Mouse (Mus musculus): Measurements from ENCODE around the gene Snd1. TPM values are rescaled to one million over a fixed set of nuclear protein-coding genes. Genes with fewer than 3 reads are reported as not detected.

Gene Snd1
- polyA plus RNA-seq, 1 experiment from 2014 or later: 139 TPM

DNA sequence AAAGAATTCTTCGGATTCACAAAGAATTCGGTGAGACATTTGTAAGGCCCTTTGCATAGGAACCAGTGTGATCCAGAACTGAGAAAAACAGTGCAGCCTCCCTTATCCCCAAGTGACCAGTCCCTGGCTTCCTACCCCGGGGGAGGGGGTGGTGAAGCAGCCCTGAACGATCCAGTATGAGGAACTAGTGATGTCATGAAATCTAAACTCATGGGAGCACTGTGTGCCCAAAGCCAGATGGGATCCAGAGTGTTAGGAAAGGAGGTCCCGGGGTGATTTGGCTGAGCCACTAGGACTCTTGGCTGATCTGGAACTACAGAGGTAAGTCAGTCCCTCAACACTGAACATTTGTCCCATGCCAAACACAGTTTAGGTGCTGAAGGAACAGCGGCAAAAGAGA lies 420.8 kb downstream of the Snd1 start:
- Histone ChIP-seq H3K9ac (ENCODE audit: low read length) (no peak overlapping the region), H3K27ac (ENCODE audit: low read depth) (no peak overlapping the region), H3K27me3 (replicated peaks; ENCODE audit: control insufficient read depth, insufficient read depth, low read length) (no peaks in the 10 kb centered on the region), H3K9me3 (ENCODE audit: control insufficient read depth, low read length) (no peaks in the 10 kb centered on the region), H3K4me1 (replicated peaks; ENCODE audit: control insufficient read depth, insufficient read depth, low read length) (no peaks in the 10 kb centered on the region), H3K4me3 (ENCODE audit: low read depth, low read length) (no peak overlapping the region), H3K4me2 (ENCODE audit: low read length) (no peak overlapping the region), H3K36me3 (ENCODE audit: control insufficient read depth, insufficient read depth, low read length) (no peaks in the 10 kb centered on the region)
- ATAC-seq (replicated peaks; ENCODE audit: low FRiP score, low TSS enrichment, low read depth) (no peak), DNase-seq (ENCODE audit: low spot score) (no peak)
- 75% methylated on average over 6 of the region's 6 CpGs for WGBS

DNA sequence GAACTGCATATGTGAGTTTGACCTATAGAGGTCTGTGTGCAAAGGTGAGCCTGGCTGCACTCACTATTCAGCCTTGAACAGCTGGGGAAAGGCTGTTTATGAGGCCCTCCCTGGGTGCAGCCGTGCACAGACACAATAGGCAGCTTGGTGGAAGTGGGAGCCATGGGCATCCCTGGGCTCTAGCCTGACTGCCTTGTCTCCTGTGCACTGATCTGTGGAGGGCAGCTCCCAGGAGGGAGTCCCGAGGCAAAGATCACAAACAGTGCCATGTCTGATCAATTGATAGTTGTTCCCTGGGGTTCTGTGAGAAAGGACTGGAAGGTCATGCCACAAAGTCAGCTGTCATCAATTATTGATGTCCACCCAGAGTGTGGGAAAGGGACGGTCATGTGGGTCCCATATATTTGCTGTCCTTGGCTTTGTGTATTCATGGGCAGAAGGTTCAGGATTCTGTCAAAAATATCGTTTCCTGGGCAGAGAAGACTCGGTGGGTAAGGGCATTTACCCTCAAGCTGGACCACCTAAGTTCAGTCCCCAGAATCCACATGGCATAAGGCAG lies 421.9 kb downstream of the Snd1 start:
- no peak overlapping the region for H3K27ac ChIP-seq (ENCODE audit: low read depth)
- H3K9ac ChIP-seq (ENCODE audit: low read length): no peak overlapping the region
- no peaks in the 10 kb centered on the region for H3K4me1 ChIP-seq (replicated peaks; ENCODE audit: control insufficient read depth, insufficient read depth, low read length)
- no peaks in the 10 kb centered on the region for H3K9me3 ChIP-seq (ENCODE audit: control insufficient read depth, low read length)
- WGBS: 55% methylated on average over 5 of the region's 5 CpGs
- H3K4me2 ChIP-seq (ENCODE audit: low read length): no peak overlapping the region
- ATAC-seq (replicated peaks; ENCODE audit: low FRiP score, low TSS enrichment, low read depth) (no peak), DNase-seq (ENCODE audit: low spot score) (no peak)
- H3K27me3 ChIP-seq (replicated peaks; ENCODE audit: control insufficient read depth, insufficient read depth, low read length): no peaks in the 10 kb centered on the region
- no peaks in the 10 kb centered on the region for H3K36me3 ChIP-seq (ENCODE audit: control insufficient read depth, insufficient read depth, low read length)
- H3K4me3 ChIP-seq (ENCODE audit: low read depth, low read length): no peak overlapping the region

DNA sequence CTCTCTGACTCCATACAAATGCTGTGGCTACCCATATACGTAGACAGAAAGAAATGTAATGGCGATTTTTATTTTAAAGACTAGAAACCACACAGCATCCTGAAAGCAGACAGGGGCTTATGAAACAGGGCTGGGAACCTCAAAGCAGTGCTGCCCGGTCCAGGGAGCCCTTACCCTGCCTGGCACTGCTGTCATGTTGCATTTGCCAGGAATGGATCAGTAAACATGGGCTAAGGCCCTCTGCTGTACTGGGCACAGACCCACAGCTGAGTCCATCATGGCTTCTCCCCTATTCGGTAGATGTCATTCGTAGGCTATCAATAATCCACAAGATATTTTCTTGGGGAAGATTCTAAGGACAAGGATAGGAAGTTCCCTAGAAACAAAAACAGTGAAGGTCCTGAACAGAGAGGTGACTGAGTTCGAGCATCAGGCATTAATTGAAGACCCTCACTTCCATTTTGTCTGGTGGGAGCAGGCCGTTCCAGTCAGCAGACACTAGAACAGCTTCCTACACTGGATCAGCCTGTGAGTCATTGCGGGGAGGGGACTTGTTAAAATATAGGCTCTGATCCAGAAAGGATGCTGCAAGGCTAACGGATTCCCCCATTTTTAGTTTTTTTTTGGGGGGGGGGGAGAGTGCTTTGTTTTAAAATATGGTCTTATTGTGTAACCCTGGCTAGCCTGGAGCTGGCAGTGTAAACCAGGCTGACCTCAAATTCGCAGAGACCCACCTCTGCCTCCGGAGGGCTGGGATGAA lies 422.6 kb downstream of the Snd1 start:
- Histone ChIP-seq H3K9me3 (ENCODE audit: control insufficient read depth, low read length) (no peaks in the 10 kb centered on the region), H3K27me3 (replicated peaks; ENCODE audit: control insufficient read depth, insufficient read depth, low read length) (no peaks in the 10 kb centered on the region), H3K4me3 (ENCODE audit: low read depth, low read length) (no peak overlapping the region), H3K4me1 (replicated peaks; ENCODE audit: control insufficient read depth, insufficient read depth, low read length) (no peaks in the 10 kb centered on the region), H3K27ac (ENCODE audit: low read depth) (no peak overlapping the region), H3K4me2 (ENCODE audit: low read length) (no peak overlapping the region), H3K9ac (ENCODE audit: low read length) (no peak overlapping the region), H3K36me3 (ENCODE audit: control insufficient read depth, insufficient read depth, low read length) (no peaks in the 10 kb centered on the region)
- DNase-seq (ENCODE audit: low spot score): no peak
- 65% methylated on average over 11 of the region's 11 CpGs for WGBS
- no peak for ATAC-seq (replicated peaks; ENCODE audit: low FRiP score, low TSS enrichment, low read depth)

DNA sequence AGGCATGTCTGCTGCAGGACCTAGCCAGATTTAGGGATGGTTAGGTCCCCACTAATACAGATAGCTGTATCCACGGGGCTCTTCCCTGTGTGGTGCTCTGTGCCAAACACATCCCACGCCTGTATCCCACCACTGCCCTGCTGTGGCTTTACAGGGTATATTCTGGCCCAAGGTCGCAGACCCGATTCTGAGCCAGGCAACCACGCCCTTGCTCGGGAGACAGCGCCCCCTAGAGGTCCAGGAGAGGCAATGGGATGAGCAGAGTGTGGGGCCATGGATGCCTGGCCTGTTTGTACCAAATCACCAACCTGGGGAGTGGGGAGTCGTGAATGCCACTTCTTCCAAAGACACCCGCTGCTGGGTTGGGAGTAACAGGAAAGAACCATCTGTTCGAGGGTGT lies 423.9 kb downstream of the Snd1 start:
- H3K4me2 ChIP-seq (ENCODE audit: low read length): no peak overlapping the region
- DNase-seq (ENCODE audit: low spot score): no peak

DNA sequence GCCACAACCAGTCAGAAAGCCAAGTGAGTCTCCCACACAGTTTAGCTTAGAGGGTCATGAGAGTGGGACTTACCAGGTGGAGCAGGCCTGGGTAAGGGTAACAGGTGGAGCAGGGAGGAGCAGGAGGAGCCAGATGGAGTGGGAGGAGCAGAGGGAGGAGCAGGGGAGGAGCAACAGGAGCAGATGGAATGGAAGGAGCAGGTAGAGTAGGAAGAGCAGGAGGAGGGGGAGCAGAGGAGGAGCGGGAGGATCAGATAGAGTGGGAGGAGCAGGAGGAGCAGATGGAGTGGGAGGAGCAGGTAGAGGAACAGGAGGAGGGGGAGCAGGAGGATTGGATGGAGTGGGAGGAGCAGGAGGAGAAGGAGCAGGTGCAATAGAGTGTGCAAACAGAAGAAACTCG lies 427.6 kb downstream of the Snd1 start:
- Histone ChIP-seq H3K9me3 (ENCODE audit: control insufficient read depth, low read length) (no peaks in the 10 kb centered on the region), H3K4me1 (replicated peaks; ENCODE audit: control insufficient read depth, insufficient read depth, low read length) (no peaks in the 10 kb centered on the region), H3K27ac (ENCODE audit: low read depth) (no peak overlapping the region), H3K4me3 (ENCODE audit: low read depth, low read length) (no peak overlapping the region), H3K27me3 (replicated peaks; ENCODE audit: control insufficient read depth, insufficient read depth, low read length) (no peaks in the 10 kb centered on the region), H3K4me2 (ENCODE audit: low read length) (no peak overlapping the region), H3K9ac (ENCODE audit: low read length) (no peak overlapping the region), H3K36me3 (ENCODE audit: control insufficient read depth, insufficient read depth, low read length) (no peaks in the 10 kb centered on the region)
- 49% methylated on average over 2 of the region's 2 CpGs for WGBS
- no peak for DNase-seq (ENCODE audit: low spot score)
- no peak for ATAC-seq (replicated peaks; ENCODE audit: low FRiP score, low TSS enrichment, low read depth)

More for the DNA sequence above, 423.9 kb downstream of the Snd1 start:
- Histone ChIP-seq H3K27ac (ENCODE audit: low read depth) (no peak overlapping the region), H3K36me3 (ENCODE audit: control insufficient read depth, insufficient read depth, low read length) (no peaks in the 10 kb centered on the region), H3K27me3 (replicated peaks; ENCODE audit: control insufficient read depth, insufficient read depth, low read length) (no peaks in the 10 kb centered on the region), H3K9me3 (ENCODE audit: control insufficient read depth, low read length) (no peaks in the 10 kb centered on the region), H3K4me3 (ENCODE audit: low read depth, low read length) (no peak overlapping the region), H3K9ac (ENCODE audit: low read length) (no peak overlapping the region), H3K4me1 (replicated peaks; ENCODE audit: control insufficient read depth, insufficient read depth, low read length) (no peaks in the 10 kb centered on the region)
- WGBS: 20% methylated on average over 10 of the region's 10 CpGs
- no peak for ATAC-seq (replicated peaks; ENCODE audit: low FRiP score, low TSS enrichment, low read depth)

DNA sequence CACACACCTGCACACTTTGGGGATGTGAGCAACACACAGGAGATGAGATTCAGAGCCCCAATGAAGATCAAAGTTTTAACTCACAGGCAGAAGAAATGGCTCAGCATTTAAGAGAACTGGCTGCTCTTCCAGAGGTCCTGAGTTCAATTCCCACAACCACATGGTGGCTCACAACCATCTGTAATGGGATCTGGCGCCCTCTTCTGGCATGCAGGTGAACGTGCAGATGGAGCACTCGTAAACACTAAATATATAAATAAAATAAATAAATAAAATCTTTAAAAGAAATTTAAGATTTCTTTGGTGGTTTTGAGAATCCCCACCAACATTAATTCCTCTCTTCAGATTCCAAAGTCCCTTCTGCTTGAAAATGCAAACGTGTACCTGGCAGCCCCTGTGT lies 429.5 kb downstream of the Snd1 start:
- Histone ChIP-seq H3K9me3 (ENCODE audit: control insufficient read depth, low read length) (no peaks in the 10 kb centered on the region), H3K9ac (ENCODE audit: low read length) (no peak overlapping the region), H3K4me3 (ENCODE audit: low read depth, low read length) (no peak overlapping the region), H3K36me3 (ENCODE audit: control insufficient read depth, insufficient read depth, low read length) (no peaks in the 10 kb centered on the region), H3K4me1 (replicated peaks; ENCODE audit: control insufficient read depth, insufficient read depth, low read length) (no peaks in the 10 kb centered on the region), H3K4me2 (ENCODE audit: low read length) (no peak overlapping the region), H3K27ac (ENCODE audit: low read depth) (no peak overlapping the region), H3K27me3 (replicated peaks; ENCODE audit: control insufficient read depth, insufficient read depth, low read length) (no peaks in the 10 kb centered on the region)
- WGBS: 61% methylated on average over 4 of the region's 4 CpGs
- ATAC-seq (replicated peaks; ENCODE audit: low FRiP score, low TSS enrichment, low read depth) (no peak), DNase-seq (ENCODE audit: low spot score) (no peak)

DNA sequence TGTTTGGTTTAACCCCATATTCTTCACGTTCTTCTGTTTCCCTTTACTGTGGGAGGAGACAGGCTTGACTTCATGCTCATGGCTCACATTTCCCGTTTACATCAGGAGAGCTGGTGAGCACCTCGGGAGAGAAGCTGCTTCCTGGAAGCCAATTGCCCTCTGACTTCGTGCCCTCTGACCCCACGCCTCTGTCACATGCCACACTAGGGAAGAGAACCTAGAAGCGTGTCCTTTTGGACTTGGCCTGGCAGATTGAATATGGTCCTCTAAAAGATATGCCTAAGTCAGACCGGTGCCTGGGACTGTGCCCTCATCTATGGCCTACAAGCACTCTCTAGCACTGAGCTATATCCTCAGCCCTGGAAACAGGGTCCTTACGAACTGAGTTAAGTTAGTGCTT lies 430.4 kb downstream of the Snd1 start:
- no peak overlapping the region for H3K27ac ChIP-seq (ENCODE audit: low read depth)
- no peak for DNase-seq (ENCODE audit: low spot score)
- H3K4me1 ChIP-seq (replicated peaks; ENCODE audit: control insufficient read depth, insufficient read depth, low read length): no peaks in the 10 kb centered on the region
- 63% methylated on average over 8 of the region's 8 CpGs for WGBS
- no peak overlapping the region for H3K4me3 ChIP-seq (ENCODE audit: low read depth, low read length)
- H3K4me2 ChIP-seq (ENCODE audit: low read length): no peak overlapping the region
- no peak for ATAC-seq (replicated peaks; ENCODE audit: low FRiP score, low TSS enrichment, low read depth)
- no peaks in the 10 kb centered on the region for H3K36me3 ChIP-seq (ENCODE audit: control insufficient read depth, insufficient read depth, low read length)
- no peaks in the 10 kb centered on the region for H3K27me3 ChIP-seq (replicated peaks; ENCODE audit: control insufficient read depth, insufficient read depth, low read length)
- no peak overlapping the region for H3K9ac ChIP-seq (ENCODE audit: low read length)
- no peaks in the 10 kb centered on the region for H3K9me3 ChIP-seq (ENCODE audit: control insufficient read depth, low read length)

DNA sequence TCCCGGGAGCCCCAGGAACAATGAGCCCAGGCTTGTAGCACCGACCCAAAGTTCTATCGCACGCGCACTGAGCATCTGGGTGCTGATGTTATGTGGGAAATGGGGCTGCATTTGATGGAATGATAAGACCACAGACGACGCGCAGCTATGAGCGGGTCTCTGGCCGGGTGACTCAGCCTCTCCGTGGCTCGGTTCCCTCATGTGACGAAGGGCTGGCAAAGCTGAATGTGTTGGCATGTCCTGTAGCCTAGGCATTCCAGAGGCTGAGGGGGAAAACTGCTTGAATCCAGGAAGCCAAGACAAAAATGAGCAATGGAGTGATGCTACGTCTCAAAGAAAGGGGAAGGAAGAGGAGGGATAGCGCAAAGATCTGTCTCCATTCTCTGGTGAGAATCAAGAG lies 434.9 kb downstream of the Snd1 start:
- no peaks in the 10 kb centered on the region for H3K36me3 ChIP-seq (ENCODE audit: control insufficient read depth, insufficient read depth, low read length)
- H3K9me3 ChIP-seq (ENCODE audit: control insufficient read depth, low read length): no peaks in the 10 kb centered on the region
- no peaks in the 10 kb centered on the region for H3K27me3 ChIP-seq (replicated peaks; ENCODE audit: control insufficient read depth, insufficient read depth, low read length)
- H3K4me3 ChIP-seq (ENCODE audit: low read depth, low read length): no peak overlapping the region
- no peak for ATAC-seq (replicated peaks; ENCODE audit: low FRiP score, low TSS enrichment, low read depth)
- no peak overlapping the region for H3K9ac ChIP-seq (ENCODE audit: low read length)
- H3K4me2 ChIP-seq (ENCODE audit: low read length): no peak overlapping the region
- 71% methylated on average over 15 of the region's 15 CpGs for WGBS
- H3K4me1 ChIP-seq (replicated peaks; ENCODE audit: control insufficient read depth, insufficient read depth, low read length): no peaks in the 10 kb centered on the region
- H3K27ac ChIP-seq (ENCODE audit: low read depth): no peak overlapping the region
- no peak for DNase-seq (ENCODE audit: low spot score)

DNA sequence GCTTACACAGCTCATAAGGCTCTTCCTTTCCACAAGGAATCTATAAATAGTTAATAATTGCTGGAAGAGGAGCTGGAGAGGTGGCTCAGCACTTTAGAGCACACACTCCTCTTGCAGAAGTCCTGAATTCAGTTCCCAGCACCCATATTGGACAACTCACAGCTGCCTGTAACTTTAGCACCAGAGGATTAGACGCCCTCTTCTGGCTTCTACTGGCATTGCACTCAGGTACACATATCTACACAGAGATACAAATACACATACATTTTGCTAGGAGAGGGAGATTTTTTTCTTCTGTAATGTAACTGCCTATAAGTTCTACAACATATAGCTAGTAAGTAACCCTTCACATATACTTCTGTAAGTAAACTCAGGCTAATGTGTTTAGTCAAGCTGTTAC lies 440.0 kb downstream of the Snd1 start:
- Histone ChIP-seq H3K9ac (ENCODE audit: low read length) (no peak overlapping the region), H3K27me3 (replicated peaks; ENCODE audit: control insufficient read depth, insufficient read depth, low read length) (no peaks in the 10 kb centered on the region), H3K4me1 (replicated peaks; ENCODE audit: control insufficient read depth, insufficient read depth, low read length) (peaks cover 11% of the 10 kb centered on the region; the same call in 1 of the 2 replicates), H3K36me3 (ENCODE audit: control insufficient read depth, insufficient read depth, low read length) (no peaks in the 10 kb centered on the region), H3K27ac (ENCODE audit: low read depth) (no peak overlapping the region), H3K4me2 (ENCODE audit: low read length) (no peak overlapping the region), H3K9me3 (ENCODE audit: control insufficient read depth, low read length) (no peaks in the 10 kb centered on the region), H3K4me3 (ENCODE audit: low read depth, low read length) (no peak overlapping the region)
- DNase-seq (ENCODE audit: low spot score) (no peak), ATAC-seq (replicated peaks; ENCODE audit: low FRiP score, low TSS enrichment, low read depth) (no peak)
- 55% methylated on average over 1 of the region's 1 CpGs for WGBS
